Mouse (Mus musculus) hindbrain, embryonic 13.5 days (tissue): ENCODE measurements around the gene Rapgefl1. TPM values are rescaled to one million over a fixed set of nuclear protein-coding genes. Genes with fewer than 3 reads are reported as not detected.
A peak's percentile ranks its signal among the peaks of the same experiment; 100 is the strongest.

Experiments used
- ATAC-seq: fragments of 200-750 bp; cut with Nextera tagmentation; 2 replicates; pipeline ENCODE4 v1.8.0; 2017; ENCODE audit warnings: moderate TSS enrichment; ENCODE audit not compliant: low FRiP score
- H3K27ac ChIP-seq: fragments of 300-500 bp; sonication (generic); 2 replicates; pipeline ENCODE4 v1.5.1; 2015; ENCODE audit warnings: inconsistent platforms, mild to moderate bottlenecking, moderate library complexity
- H3K27me3 ChIP-seq: fragments of 300-500 bp; sonication (generic); 2 replicates; pipeline ENCODE4 v1.6.1; 2015; ENCODE audit warnings: mild to moderate bottlenecking, inconsistent platforms
- H3K36me3 ChIP-seq: fragments of 300-500 bp; sonication (generic); 2 replicates; pipeline ENCODE4 v1.6.1; 2015; ENCODE audit warnings: mild to moderate bottlenecking, inconsistent platforms
- H3K4me1 ChIP-seq: fragments of 300-500 bp; sonication (generic); replicated peaks from 2 replicates; pipeline ENCODE4 v1.6.1; 2015; ENCODE audit warnings: inconsistent platforms
- H3K4me2 ChIP-seq: fragments of 300-500 bp; sonication (generic); 2 replicates; pipeline ENCODE4 v1.6.1; 2015; ENCODE audit warnings: inconsistent platforms, mild to moderate bottlenecking, moderate library complexity
- H3K4me3 ChIP-seq: fragments of 300-500 bp; sonication (generic); 2 replicates; pipeline ENCODE4 v1.5.1; 2015; ENCODE audit warnings: mild to moderate bottlenecking, inconsistent platforms
- H3K9ac ChIP-seq: fragments of 300-500 bp; sonication (generic); 2 replicates; pipeline ENCODE4 v1.6.1; 2015; ENCODE audit warnings: mild to moderate bottlenecking, inconsistent platforms
- H3K9me3 ChIP-seq: fragments of 300-500 bp; sonication (generic); 2 replicates; pipeline ENCODE4 v1.6.1; 2016; ENCODE audit warnings: inconsistent platforms
- WGBS: fragments of 180-500 bp; shearing (Covaris S2); methylation state at CpG from one replicate; pipeline ENCODE4 v1.1.7; 2015; 5-methylcytosine and 5-hydroxymethylcytosine counted together
- polyA plus RNA-seq: library from polyadenylated mRNA; unstranded; fragments of >200 nt; fragmentation: Nextera tagmentation; extraction: Ambion mirVana; gene quantifications from 2 replicates; pipeline ENCODE4 v1.2.1, GENCODE M21; 2015

Gene Rapgefl1
- 6.2 and 7.0 TPM in 2 replicates for polyA plus RNA-seq

DNA sequence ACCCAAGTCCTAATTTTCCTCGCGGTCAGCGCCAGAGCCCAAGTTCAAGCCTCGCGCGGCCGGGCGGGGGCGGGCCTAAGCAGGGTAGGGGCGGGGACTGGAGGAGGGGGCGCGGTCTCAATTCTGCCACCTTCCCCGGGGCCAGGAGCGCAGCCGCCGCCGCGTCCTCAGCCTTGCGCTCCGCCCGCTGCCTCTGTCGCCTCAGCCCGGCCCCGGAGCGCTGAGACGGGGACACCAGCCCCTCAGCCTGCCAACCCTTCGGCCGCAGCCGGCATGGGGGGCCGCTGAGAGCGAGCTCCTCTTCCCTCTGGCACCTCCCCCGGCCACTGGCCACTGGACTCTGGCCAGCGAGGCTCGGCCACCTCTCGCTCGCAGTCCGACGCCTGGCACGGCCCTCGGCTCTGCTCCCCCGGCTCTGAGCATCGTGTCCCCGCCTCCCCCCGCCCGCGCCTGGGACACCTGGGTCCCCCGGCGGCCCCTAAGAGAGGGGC, at the start of gene Rapgefl1:
Gene Rapgefl1 (plus strand): TSS at position 135 of the 491 bp plus-strand sequence.
- H3K27ac ChIP-seq, result peak within 1 kb of the TSS; percentile 81
- peaks cover 37% of the 10 kb centered on the region for H3K36me3 ChIP-seq
- H3K4me1 ChIP-seq, result peaks cover 41% of the 10 kb centered on the region
- no peaks in the 10 kb centered on the region for H3K9me3 ChIP-seq
- H3K4me2 ChIP-seq, result peak within 1 kb of the TSS; percentile 92
- ATAC-seq, result peak; percentile 86
- peak within 1 kb of the TSS; percentile 72 for H3K4me3 ChIP-seq
- H3K9ac ChIP-seq, result peak within 1 kb of the TSS; percentile 80
- H3K27me3 ChIP-seq, result peaks cover 12% of the 10 kb centered on the region
- WGBS, result 0% methylated on average over 43 of the region's 48 CpGs

DNA sequence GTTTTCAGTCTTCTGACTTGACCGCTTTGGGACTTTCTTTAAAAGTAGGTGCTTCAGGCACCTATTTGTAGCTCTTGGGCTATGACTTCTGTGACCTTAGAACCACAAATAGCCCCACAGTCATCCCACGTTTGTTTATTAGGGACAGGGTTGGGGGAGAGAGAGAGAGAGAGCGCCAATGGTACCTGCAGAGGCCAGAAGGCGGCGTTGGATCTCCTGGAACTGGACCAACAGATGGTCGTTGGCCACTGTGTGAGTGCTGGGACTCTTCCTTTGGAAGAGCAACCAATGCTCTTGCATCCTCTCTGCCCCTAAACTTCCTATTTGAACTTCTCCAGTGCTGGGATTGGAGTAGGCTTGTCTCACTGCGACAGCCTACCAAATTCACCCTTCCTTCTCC, 49.4 kb upstream of the Rapgefl1 start:
- Histone ChIP-seq H3K4me3 (no peak overlapping the region), H3K27me3 (no peaks in the 10 kb centered on the region), H3K9me3 (no peaks in the 10 kb centered on the region), H3K9ac (no peak overlapping the region), H3K27ac (peak overlapping the region; percentile 35; the same call in 1 of the 2 replicates), H3K36me3 (no peaks in the 10 kb centered on the region), H3K4me2 (no peak overlapping the region), H3K4me1 (peaks cover 65% of the 10 kb centered on the region)
- no peak for ATAC-seq
- 40% methylated on average over 7 of the region's 7 CpGs for WGBS

DNA sequence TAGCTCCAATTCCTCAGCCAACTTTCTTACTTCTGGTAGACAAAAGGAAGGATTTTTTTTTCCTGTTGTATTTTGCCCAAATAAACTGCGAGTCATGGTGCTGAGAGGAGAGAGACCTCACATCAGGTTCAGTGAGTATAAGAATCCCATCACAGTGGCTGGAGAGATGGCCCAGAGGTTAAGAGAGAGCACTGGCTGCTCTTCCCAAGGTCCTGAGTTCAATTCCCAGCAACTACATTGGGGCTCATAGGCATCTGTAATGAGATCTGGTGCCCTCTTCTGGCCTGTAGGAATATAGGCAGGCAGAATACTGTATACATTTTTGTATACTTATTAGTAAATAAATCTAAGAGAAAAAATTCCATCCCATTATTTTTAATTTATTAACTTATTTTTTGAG, 48.9 kb upstream of the Rapgefl1 start:
- H3K4me3 ChIP-seq, result no peak overlapping the region
- H3K9me3 ChIP-seq, result no peaks in the 10 kb centered on the region
- no peaks in the 10 kb centered on the region for H3K36me3 ChIP-seq
- no peak for ATAC-seq
- WGBS, result 93% methylated on average over 1 of the region's 1 CpGs
- H3K27me3 ChIP-seq, result no peaks in the 10 kb centered on the region
- peaks cover 63% of the 10 kb centered on the region for H3K4me1 ChIP-seq
- H3K27ac ChIP-seq, result peak overlapping the region; percentile 35; the same call in 1 of the 2 replicates
- H3K4me2 ChIP-seq, result no peak overlapping the region
- H3K9ac ChIP-seq, result no peak overlapping the region

DNA sequence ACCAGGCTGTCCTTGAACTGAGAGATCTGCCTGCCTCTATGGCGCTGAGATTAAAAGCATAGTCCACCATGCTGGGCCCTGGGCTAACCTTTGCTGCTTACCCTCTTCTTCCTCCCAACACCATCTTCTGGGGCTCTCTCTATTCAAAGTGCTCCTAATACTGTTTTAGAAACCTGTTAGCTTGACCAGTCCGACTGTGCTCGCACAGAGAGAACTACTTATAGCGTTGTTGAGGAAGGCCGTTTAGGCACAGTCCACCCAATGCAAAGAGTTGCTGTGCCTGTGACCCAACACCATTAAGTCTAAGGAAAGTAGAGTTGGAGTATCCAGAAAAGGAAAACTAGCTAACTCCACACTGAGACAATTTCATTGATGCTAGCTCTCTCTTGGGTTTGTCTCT, 48.4 kb upstream of the Rapgefl1 start:
- Histone ChIP-seq H3K4me3 (0 out of 2 replicates have a peak overlapping the region, but pooled peaks have one; percentile 43), H3K27me3 (no peaks in the 10 kb centered on the region), H3K9me3 (no peaks in the 10 kb centered on the region), H3K4me2 (peak overlapping the region; percentile 89), H3K4me1 (peaks cover 63% of the 10 kb centered on the region), H3K27ac (peak overlapping the region; percentile 75; the same call in 1 of the 2 replicates), H3K9ac (no peak overlapping the region), H3K36me3 (no peaks in the 10 kb centered on the region)
- ATAC-seq, result no peak
- WGBS, result 94% methylated on average over 5 of the region's 5 CpGs

DNA sequence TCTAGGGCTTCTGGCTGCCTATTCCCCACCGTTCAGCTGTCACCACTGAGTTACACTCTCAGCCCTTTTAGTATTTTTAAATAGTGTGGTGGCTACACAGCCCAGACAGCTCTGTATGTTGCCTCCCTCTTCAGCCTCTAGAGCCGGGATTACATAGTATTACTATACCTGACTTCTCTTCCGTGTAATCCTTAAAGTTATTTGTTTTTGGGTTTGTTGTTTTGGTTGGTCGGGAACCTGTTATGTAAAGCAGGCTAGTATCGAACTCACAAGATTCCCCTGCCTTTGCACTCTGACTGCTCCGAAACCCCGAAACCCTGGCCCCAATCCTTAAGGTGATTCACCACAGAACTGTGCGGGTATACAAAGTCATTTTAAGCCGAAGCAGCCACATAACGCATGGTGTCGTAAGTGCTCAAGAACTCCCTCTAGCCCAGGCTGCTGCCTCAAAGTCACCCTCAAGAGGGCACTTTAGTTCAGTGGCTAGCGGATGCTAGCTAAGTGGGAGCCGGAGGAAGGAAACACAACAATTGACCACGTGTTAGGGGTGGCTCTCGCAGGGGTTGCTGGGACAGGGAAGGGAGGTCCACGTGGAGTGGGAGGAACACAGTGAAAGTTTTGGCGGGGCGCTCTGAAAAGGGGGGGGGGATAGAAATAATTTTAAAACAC, 47.9 kb upstream of the Rapgefl1 start:
- Histone ChIP-seq H3K4me3 (peak overlapping the region; percentile 43), H3K4me2 (peak overlapping the region; percentile 89), H3K36me3 (no peaks in the 10 kb centered on the region), H3K27ac (peak overlapping the region; percentile 75), H3K9ac (peak overlapping the region; percentile 66), H3K9me3 (no peaks in the 10 kb centered on the region), H3K4me1 (peaks cover 63% of the 10 kb centered on the region), H3K27me3 (no peaks in the 10 kb centered on the region)
- 16% methylated on average over 15 of the region's 18 CpGs for WGBS
- ATAC-seq, result peak; percentile 79

DNA sequence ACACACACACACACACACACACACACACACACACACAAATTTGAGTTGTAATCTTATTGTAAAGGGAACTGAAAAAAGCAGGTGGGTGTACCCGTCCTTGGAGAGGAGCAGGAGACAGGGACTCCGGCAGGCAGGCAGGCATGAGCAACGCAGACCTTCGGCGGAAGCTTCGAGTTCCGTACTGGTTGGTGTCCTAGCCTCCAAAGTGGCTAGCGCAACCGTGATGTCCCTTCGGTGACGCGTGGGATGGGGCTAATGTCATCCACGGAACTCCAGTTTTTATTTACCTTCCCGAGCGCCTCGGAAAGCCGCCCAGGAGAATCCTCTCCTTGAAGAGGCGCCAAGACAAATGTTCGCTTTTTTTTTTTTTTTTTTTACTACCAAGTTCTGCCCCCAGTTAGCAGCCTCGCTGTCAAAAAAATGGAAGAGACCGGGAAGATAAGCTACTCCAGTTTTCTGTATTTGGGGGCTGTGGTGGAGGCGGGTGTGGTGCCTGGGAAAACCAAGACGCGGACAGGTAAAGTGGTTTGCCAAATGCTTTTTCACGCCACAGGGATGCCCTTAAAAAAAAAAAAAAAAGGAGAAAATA, 47.3 kb upstream of the Rapgefl1 start:
- Histone ChIP-seq H3K27me3 (no peaks in the 10 kb centered on the region), H3K36me3 (no peaks in the 10 kb centered on the region), H3K4me3 (peak overlapping the region; percentile 43), H3K27ac (peak overlapping the region; percentile 48; the same call in 1 of the 2 replicates), H3K9me3 (no peaks in the 10 kb centered on the region), H3K4me1 (peaks cover 63% of the 10 kb centered on the region), H3K9ac (peak overlapping the region; percentile 66), H3K4me2 (peak overlapping the region; percentile 89)
- ATAC-seq, result peak; percentile 16; the same call in 1 of the 2 replicates
- 2% methylated on average over 25 of the region's 25 CpGs for WGBS

DNA sequence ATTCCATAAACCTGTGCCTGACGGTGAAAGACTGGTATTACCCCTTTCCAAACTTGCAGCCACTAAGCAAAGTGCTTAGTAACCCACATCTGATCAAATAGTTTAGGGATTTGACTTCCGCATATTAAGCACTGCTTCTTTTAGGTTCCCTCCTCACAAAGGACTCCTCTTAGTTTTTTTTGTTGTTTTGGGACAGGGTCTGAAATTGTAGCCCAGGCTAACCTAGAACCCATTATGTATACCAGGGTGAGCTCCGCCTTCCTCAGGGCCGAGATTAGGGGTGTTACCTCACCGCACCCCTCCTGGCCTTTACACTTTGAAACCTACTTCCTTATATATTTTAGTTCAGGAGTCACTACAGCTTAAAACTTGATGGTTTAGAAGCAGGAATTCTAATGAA, 46.8 kb upstream of the Rapgefl1 start:
- peak overlapping the region; percentile 43 for H3K4me3 ChIP-seq
- H3K9me3 ChIP-seq, result no peaks in the 10 kb centered on the region
- H3K27me3 ChIP-seq, result no peaks in the 10 kb centered on the region
- H3K4me2 ChIP-seq, result peak overlapping the region; percentile 89
- no peak for ATAC-seq
- H3K9ac ChIP-seq, result peak overlapping the region; percentile 66
- H3K4me1 ChIP-seq, result peaks cover 63% of the 10 kb centered on the region
- WGBS, result 48% methylated on average over 5 of the region's 5 CpGs
- no peak overlapping the region for H3K27ac ChIP-seq
- no peaks in the 10 kb centered on the region for H3K36me3 ChIP-seq

DNA sequence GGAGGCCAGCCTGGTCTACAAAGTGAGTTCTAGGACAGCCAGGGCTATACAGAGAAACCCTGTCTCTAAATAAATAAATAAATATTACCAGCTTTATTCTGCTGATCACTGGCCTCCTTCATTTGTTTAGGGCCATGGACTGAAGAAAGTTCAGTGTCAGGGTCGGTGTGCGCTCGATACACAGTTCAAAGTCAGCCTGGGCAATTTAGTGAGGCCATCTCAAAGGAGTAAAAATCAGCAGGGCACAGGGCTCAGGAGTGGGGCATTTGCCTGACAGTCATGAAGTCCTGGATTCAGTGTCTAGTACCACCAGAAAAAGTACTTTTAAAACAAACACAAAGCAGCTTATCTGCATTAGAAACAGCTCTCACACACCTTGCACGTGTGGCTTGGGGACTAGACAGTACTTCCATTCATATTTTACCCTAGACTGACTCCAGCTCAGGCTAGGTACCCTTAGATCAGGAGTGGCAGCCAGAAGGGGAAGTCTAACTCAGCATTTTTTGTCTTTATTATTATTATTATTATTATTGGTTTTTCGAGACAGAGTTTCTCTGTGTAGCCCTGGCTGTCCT, 45.9 kb upstream of the Rapgefl1 start:
- Histone ChIP-seq H3K4me3 (no peak overlapping the region), H3K27ac (no peak overlapping the region), H3K4me2 (no peak overlapping the region), H3K9ac (no peak overlapping the region), H3K9me3 (no peaks in the 10 kb centered on the region), H3K36me3 (no peaks in the 10 kb centered on the region), H3K4me1 (peaks cover 56% of the 10 kb centered on the region), H3K27me3 (no peaks in the 10 kb centered on the region)
- WGBS, result 85% methylated on average over 5 of the region's 5 CpGs
- no peak for ATAC-seq

DNA sequence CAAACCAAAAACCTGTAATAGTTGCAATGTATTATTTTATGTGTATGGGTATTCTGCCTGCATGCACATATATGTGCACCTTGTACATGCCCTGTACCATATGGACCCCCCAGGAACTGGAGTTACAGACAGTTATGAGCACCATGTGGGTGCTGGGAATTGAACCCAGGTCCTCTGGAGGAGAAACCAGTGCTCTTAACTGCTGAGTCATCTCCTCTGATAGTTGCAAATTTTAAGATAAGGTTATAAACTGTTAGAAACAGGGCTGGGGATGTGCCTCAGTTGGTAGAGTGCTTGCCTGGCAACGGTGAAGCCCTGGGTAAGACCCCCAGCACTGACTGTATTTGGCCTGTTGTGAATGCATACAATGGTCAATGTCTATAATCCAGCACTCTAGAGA, 45.1 kb upstream of the Rapgefl1 start:
- ATAC-seq, result no peak
- Histone ChIP-seq H3K4me3 (no peak overlapping the region), H3K4me2 (no peak overlapping the region), H3K9me3 (no peaks in the 10 kb centered on the region), H3K36me3 (no peaks in the 10 kb centered on the region), H3K4me1 (peaks cover 49% of the 10 kb centered on the region), H3K27me3 (no peaks in the 10 kb centered on the region), H3K27ac (no peak overlapping the region), H3K9ac (no peak overlapping the region)
- WGBS, result 69% methylated on average over 1 of the region's 1 CpGs

DNA sequence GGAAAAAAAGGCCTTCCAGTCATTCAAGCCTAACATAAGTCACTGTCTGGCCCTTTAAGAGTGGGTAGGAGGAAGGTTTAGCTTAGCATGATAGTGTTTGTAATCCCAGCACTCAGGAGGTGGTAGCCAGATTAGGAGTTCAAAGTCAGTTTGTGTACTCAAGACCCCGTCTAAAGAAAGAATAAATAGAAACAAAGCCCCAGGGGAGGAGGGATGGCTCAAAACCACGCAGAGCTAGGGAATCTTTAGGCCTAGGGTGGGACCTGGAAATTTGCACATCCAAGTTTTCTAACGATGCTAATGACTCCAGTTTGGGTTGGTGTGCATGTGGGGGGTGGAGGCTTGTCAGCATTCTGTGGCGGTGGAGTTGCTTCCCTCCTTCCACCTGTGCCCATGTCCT, 44.5 kb upstream of the Rapgefl1 start:
- no peaks in the 10 kb centered on the region for H3K9me3 ChIP-seq
- H3K4me2 ChIP-seq, result no peak overlapping the region
- no peak for ATAC-seq
- no peaks in the 10 kb centered on the region for H3K36me3 ChIP-seq
- H3K4me3 ChIP-seq, result no peak overlapping the region
- 10% methylated on average over 4 of the region's 4 CpGs for WGBS
- no peak overlapping the region for H3K27ac ChIP-seq
- no peaks in the 10 kb centered on the region for H3K27me3 ChIP-seq
- no peak overlapping the region; the same call in 1 of the 2 replicates for H3K9ac ChIP-seq
- H3K4me1 ChIP-seq, result peaks cover 43% of the 10 kb centered on the region

DNA sequence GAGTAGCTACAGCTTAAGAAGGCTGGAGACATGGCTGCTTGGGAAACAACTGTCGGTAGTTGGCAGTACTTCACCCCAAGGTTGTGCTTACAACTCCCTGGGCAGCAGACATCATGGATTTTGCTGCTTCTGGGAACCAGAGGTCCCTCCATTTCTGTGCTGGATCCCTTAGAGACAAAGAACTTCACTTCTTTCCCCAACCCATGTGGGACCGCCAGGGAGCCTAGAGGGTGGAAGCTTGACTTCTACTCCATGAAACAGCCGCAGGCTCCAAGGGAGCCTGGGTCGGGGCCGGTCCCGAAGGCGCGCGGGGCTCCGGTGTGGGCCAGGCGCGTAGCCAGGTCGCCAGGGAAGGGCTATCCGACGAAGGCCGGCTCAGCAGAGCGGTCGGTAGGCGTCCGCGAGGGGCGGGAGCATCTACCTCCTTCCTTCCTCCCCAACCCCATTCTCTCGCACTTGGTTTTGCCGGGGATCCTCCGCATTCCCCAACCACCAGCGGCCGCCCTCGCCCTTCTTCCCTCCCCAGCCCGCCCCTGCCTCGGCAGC, 42.0 kb upstream of the Rapgefl1 start:
- peak overlapping the region; percentile 100 for H3K27ac ChIP-seq
- peaks cover 6% of the 10 kb centered on the region for H3K36me3 ChIP-seq
- H3K4me3 ChIP-seq, result peak overlapping the region; percentile 100
- peak overlapping the region; percentile 100 for H3K9ac ChIP-seq
- H3K9me3 ChIP-seq, result no peaks in the 10 kb centered on the region
- peaks cover 49% of the 10 kb centered on the region for H3K4me1 ChIP-seq
- ATAC-seq, result peak; percentile 65
- H3K27me3 ChIP-seq, result no peaks in the 10 kb centered on the region
- H3K4me2 ChIP-seq, result peak overlapping the region; percentile 99
- under 1% methylated on average over 20 of the region's 30 CpGs for WGBS

DNA sequence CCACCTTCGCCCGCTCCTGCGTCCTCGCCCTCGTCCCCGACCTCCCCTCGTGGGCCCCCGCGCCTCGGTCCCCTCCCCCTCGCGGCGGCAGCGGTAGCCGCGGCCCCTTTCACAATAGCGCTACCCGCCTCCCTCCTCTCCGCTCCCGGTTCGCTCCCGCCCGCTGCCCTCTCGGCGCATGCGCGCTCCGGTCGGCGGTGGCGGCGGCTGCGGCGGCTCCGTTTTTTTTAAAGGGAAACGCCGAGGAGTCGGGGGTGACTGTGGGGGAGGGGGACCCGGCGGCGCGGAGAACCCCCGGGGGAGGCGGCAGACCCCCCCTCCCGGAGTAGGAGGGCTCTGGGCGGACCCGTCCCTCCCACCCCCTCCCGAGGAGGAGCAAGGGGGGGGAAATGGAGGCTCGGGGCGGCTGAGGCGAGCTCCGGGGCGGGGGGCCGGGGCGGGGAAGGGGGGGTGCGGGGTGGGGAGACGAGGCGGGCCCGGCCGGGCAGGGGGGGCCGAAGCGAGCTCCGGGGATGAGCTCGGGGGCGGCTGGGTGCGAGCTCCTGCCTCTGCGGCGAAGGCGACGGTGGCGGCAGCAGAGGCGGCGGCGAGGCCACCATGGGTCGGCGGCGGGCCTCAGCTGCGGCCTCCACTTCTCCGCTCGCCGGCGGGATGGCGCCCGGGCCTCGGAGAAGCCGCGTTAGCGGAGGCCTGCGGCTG, 41.4 kb upstream of the Rapgefl1 start, which contains the start of gene Msl1:
Gene Msl1 (plus strand): TSS at position 502 of the 699 bp plus-strand sequence.
- H3K9me3 ChIP-seq, result no peaks in the 10 kb centered on the region
- peak within 1 kb of the TSS; percentile 100 for H3K27ac ChIP-seq
- H3K27me3 ChIP-seq, result no peaks in the 10 kb centered on the region
- H3K9ac ChIP-seq, result peak within 1 kb of the TSS; percentile 100
- peak within 1 kb of the TSS; percentile 100 for H3K4me3 ChIP-seq
- peaks cover 45% of the 10 kb centered on the region for H3K4me1 ChIP-seq
- ATAC-seq, result peak; percentile 44; the same call in 1 of the 2 replicates
- peaks cover 12% of the 10 kb centered on the region for H3K36me3 ChIP-seq
- 1% methylated on average over 67 of the region's 89 CpGs for WGBS
- H3K4me2 ChIP-seq, result peak within 1 kb of the TSS; percentile 99
